Mouse (Mus musculus): ENCODE results near the gene Mpig6b. TPM values are rescaled to one million over a fixed set of nuclear protein-coding genes. Genes with fewer than 3 reads are reported as not detected.

The Mpig6b gene
- polyA plus RNA-seq, 1 experiment from 2014 or later: 0.48 TPM

GRCm38 (mm10) chr17:35103221-35103690 is 37.3 kb upstream of the Mpig6b start:
- Histone ChIP-seq H3K4me2 (ENCODE audit: low read depth, low read length) (no peak overlapping the region), H3K9me3 (replicated peaks; ENCODE audit: control insufficient read depth, low read length) (no peaks in the 10 kb centered on the region), H3K27me3 (ENCODE audit: control insufficient read depth, insufficient read depth, low read length) (no peaks in the 10 kb centered on the region), H3K4me1 (ENCODE audit: control insufficient read depth, insufficient read depth, low read length) (no peaks in the 10 kb centered on the region), H3K9ac (ENCODE audit: low read length) (no peak overlapping the region), H3K27ac (ENCODE audit: low read length) (no peak overlapping the region), H3K4me3 (replicated peaks; ENCODE audit: low read length) (no peak overlapping the region), H3K36me3 (ENCODE audit: control insufficient read depth, insufficient read depth, low read length) (peaks cover 15% of the 10 kb centered on the region; the same call in 1 of the 2 replicates)
- WGBS: 56% methylated on average over 6 of the region's 6 CpGs
- no peak for ATAC-seq (ENCODE audit: insufficient read depth, low FRiP score)

- ATAC-seq (ENCODE audit: insufficient read depth, low FRiP score): no peak; the same call in 1 of the 2 replicates
- H3K9ac ChIP-seq (ENCODE audit: low read length): no peak overlapping the region; the same call in 1 of the 2 replicates
These were observed 36.3 kb upstream of the Mpig6b start for GRCm38 (mm10) chr17:35102299-35102698.

GRCm38 (mm10) chr17:35101161-35101560 is 35.2 kb upstream of the Mpig6b start:
- H3K4me1 ChIP-seq (ENCODE audit: control insufficient read depth, insufficient read depth, low read length): no peaks in the 10 kb centered on the region
- no peak for ATAC-seq (ENCODE audit: insufficient read depth, low FRiP score)
- H3K27me3 ChIP-seq (ENCODE audit: control insufficient read depth, insufficient read depth, low read length): no peaks in the 10 kb centered on the region
- no peak overlapping the region for H3K27ac ChIP-seq (ENCODE audit: low read length)
- peaks cover 23% of the 10 kb centered on the region; the same call in 1 of the 2 replicates for H3K36me3 ChIP-seq (ENCODE audit: control insufficient read depth, insufficient read depth, low read length)
- H3K4me3 ChIP-seq (replicated peaks; ENCODE audit: low read length): no peak overlapping the region
- 87% methylated on average over 11 of the region's 11 CpGs for WGBS
- no peaks in the 10 kb centered on the region for H3K9me3 ChIP-seq (replicated peaks; ENCODE audit: control insufficient read depth, low read length)
- no peak overlapping the region for H3K4me2 ChIP-seq (ENCODE audit: low read depth, low read length)
- no peak overlapping the region for H3K9ac ChIP-seq (ENCODE audit: low read length)

More at GRCm38 (mm10) chr17:35102299-35102698, 36.3 kb upstream of the Mpig6b start:
- no peak overlapping the region for H3K27ac ChIP-seq (ENCODE audit: low read length)
- no peak overlapping the region for H3K4me2 ChIP-seq (ENCODE audit: low read depth, low read length)
- H3K4me3 ChIP-seq (replicated peaks; ENCODE audit: low read length): no peak overlapping the region
- 71% methylated on average over 8 of the region's 8 CpGs for WGBS
- no peaks in the 10 kb centered on the region for H3K27me3 ChIP-seq (ENCODE audit: control insufficient read depth, insufficient read depth, low read length)
- no peaks in the 10 kb centered on the region for H3K9me3 ChIP-seq (replicated peaks; ENCODE audit: control insufficient read depth, low read length)
- H3K36me3 ChIP-seq (ENCODE audit: control insufficient read depth, insufficient read depth, low read length): peaks cover 19% of the 10 kb centered on the region; the same call in 1 of the 2 replicates
- no peaks in the 10 kb centered on the region for H3K4me1 ChIP-seq (ENCODE audit: control insufficient read depth, insufficient read depth, low read length)

- Histone ChIP-seq H3K9ac (ENCODE audit: low read length) (no peak overlapping the region), H3K4me1 (ENCODE audit: control insufficient read depth, insufficient read depth, low read length) (no peaks in the 10 kb centered on the region), H3K36me3 (ENCODE audit: control insufficient read depth, insufficient read depth, low read length) (peaks cover 23% of the 10 kb centered on the region; the same call in 1 of the 2 replicates), H3K27ac (ENCODE audit: low read length) (no peak overlapping the region), H3K4me2 (ENCODE audit: low read depth, low read length) (no peak overlapping the region), H3K27me3 (ENCODE audit: control insufficient read depth, insufficient read depth, low read length) (no peaks in the 10 kb centered on the region), H3K4me3 (replicated peaks; ENCODE audit: low read length) (no peak overlapping the region), H3K9me3 (replicated peaks; ENCODE audit: control insufficient read depth, low read length) (no peaks in the 10 kb centered on the region)
- no peak for ATAC-seq (ENCODE audit: insufficient read depth, low FRiP score)
- WGBS: 52% methylated on average over 10 of the region's 10 CpGs
These were observed 34.3 kb upstream of the Mpig6b start for GRCm38 (mm10) chr17:35100196-35100765.

- no peak overlapping the region for H3K4me2 ChIP-seq (ENCODE audit: low read depth, low read length)
- no peak for ATAC-seq (ENCODE audit: insufficient read depth, low FRiP score)
- no peak overlapping the region for H3K4me3 ChIP-seq (replicated peaks; ENCODE audit: low read length)
- no peak overlapping the region for H3K27ac ChIP-seq (ENCODE audit: low read length)
- H3K4me1 ChIP-seq (ENCODE audit: control insufficient read depth, insufficient read depth, low read length): no peaks in the 10 kb centered on the region
- no peaks in the 10 kb centered on the region for H3K27me3 ChIP-seq (ENCODE audit: control insufficient read depth, insufficient read depth, low read length)
- peaks cover 21% of the 10 kb centered on the region; the same call in 1 of the 2 replicates for H3K36me3 ChIP-seq (ENCODE audit: control insufficient read depth, insufficient read depth, low read length)
- no peaks in the 10 kb centered on the region for H3K9me3 ChIP-seq (replicated peaks; ENCODE audit: control insufficient read depth, low read length)
- 88% methylated on average over 12 of the region's 12 CpGs for WGBS
- no peak overlapping the region for H3K9ac ChIP-seq (ENCODE audit: low read length)
These were observed 31.2 kb upstream of the Mpig6b start for GRCm38 (mm10) chr17:35097164-35097655.

- H3K27me3 ChIP-seq (ENCODE audit: control insufficient read depth, insufficient read depth, low read length): no peaks in the 10 kb centered on the region
- H3K9ac ChIP-seq (ENCODE audit: low read length): no peak overlapping the region
- no peak overlapping the region for H3K4me3 ChIP-seq (replicated peaks; ENCODE audit: low read length)
- H3K9me3 ChIP-seq (replicated peaks; ENCODE audit: control insufficient read depth, low read length): no peaks in the 10 kb centered on the region
- peaks cover 20% of the 10 kb centered on the region; the same call in 1 of the 2 replicates for H3K36me3 ChIP-seq (ENCODE audit: control insufficient read depth, insufficient read depth, low read length)
- no peaks in the 10 kb centered on the region for H3K4me1 ChIP-seq (ENCODE audit: control insufficient read depth, insufficient read depth, low read length)
- WGBS: 87% methylated on average over 12 of the region's 12 CpGs
- H3K4me2 ChIP-seq (ENCODE audit: low read depth, low read length): no peak overlapping the region
- no peak for ATAC-seq (ENCODE audit: insufficient read depth, low FRiP score)
- no peak overlapping the region for H3K27ac ChIP-seq (ENCODE audit: low read length)
These were observed 30.6 kb upstream of the Mpig6b start for GRCm38 (mm10) chr17:35096597-35096996.

- Histone ChIP-seq H3K4me1 (ENCODE audit: control insufficient read depth, insufficient read depth, low read length) (peaks cover 4% of the 10 kb centered on the region), H3K9ac (ENCODE audit: low read length) (no peak overlapping the region), H3K36me3 (ENCODE audit: control insufficient read depth, insufficient read depth, low read length) (peaks cover 23% of the 10 kb centered on the region; the same call in 1 of the 2 replicates), H3K27ac (ENCODE audit: low read length) (no peak overlapping the region), H3K9me3 (replicated peaks; ENCODE audit: control insufficient read depth, low read length) (no peaks in the 10 kb centered on the region), H3K27me3 (ENCODE audit: control insufficient read depth, insufficient read depth, low read length) (no peaks in the 10 kb centered on the region), H3K4me3 (replicated peaks; ENCODE audit: low read length) (no peak overlapping the region), H3K4me2 (ENCODE audit: low read depth, low read length) (no peak overlapping the region)
- WGBS: 87% methylated on average over 15 of the region's 15 CpGs
- no peak for ATAC-seq (ENCODE audit: insufficient read depth, low FRiP score)
These were observed 28.7 kb upstream of the Mpig6b start for GRCm38 (mm10) chr17:35094475-35095365.

- H3K9ac ChIP-seq (ENCODE audit: low read length): no peak overlapping the region
- no peaks in the 10 kb centered on the region for H3K27me3 ChIP-seq (ENCODE audit: control insufficient read depth, insufficient read depth, low read length)
- 90% methylated on average over 14 of the region's 14 CpGs for WGBS
- H3K9me3 ChIP-seq (replicated peaks; ENCODE audit: control insufficient read depth, low read length): no peaks in the 10 kb centered on the region
- peaks cover 4% of the 10 kb centered on the region for H3K4me1 ChIP-seq (ENCODE audit: control insufficient read depth, insufficient read depth, low read length)
- H3K4me2 ChIP-seq (ENCODE audit: low read depth, low read length): no peak overlapping the region
- no peak overlapping the region for H3K4me3 ChIP-seq (replicated peaks; ENCODE audit: low read length)
- ATAC-seq (ENCODE audit: insufficient read depth, low FRiP score): no peak
- H3K27ac ChIP-seq (ENCODE audit: low read length): no peak overlapping the region
- H3K36me3 ChIP-seq (ENCODE audit: control insufficient read depth, insufficient read depth, low read length): peaks cover 19% of the 10 kb centered on the region; the same call in 1 of the 2 replicates
These were observed 26.6 kb upstream of the Mpig6b start for GRCm38 (mm10) chr17:35092403-35093198.

Data from stomach, embryonic 16.5 days (tissue).